Mouse (Mus musculus): ENCODE results near the gene Ros1. TPM values are rescaled to one million over a fixed set of nuclear protein-coding genes. Genes with fewer than 3 reads are reported as not detected.

Ros1 gene
- polyA plus RNA-seq, 1 experiment = 0.01 TPM

DNA sequence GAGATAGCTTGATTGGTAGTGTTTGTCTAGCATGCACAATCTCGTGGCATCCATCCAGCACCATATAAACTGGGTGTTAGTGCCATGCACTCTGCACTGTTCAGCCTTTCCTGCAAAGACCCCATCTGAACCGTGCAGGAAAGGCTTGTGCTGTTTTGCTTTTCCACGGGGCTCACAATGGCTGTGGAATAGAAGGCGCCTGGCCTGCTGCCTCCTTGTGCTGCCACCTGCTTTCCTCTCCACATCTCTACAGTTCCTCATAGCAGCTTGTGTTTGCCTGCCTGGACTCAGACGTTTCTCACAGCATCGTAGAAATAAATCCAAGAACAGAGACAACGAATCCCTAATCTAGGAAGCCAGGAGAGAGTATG lies 22.5 kb upstream of the Ros1 start:
- no peak overlapping the region for H3ac ChIP-seq (ENCODE audit: control insufficient read depth, insufficient read length)
- H3K27me3 ChIP-seq (ENCODE audit: control insufficient read depth, insufficient read depth, insufficient read length) = no peaks in the 10 kb centered on the region
- no peak overlapping the region for H3K4me3 ChIP-seq
- no peaks in the 10 kb centered on the region for H3K79me2 ChIP-seq (ENCODE audit: control insufficient read depth, insufficient read depth)
- no peaks in the 10 kb centered on the region for H3K36me3 ChIP-seq (ENCODE audit: control insufficient read depth, insufficient read depth)
- TF ChIP-seq USF1 (IDR thresholded peaks at IDR 0.05; ENCODE audit: low read depth) (no peak), SRF (IDR thresholded peaks at IDR 0.05; ENCODE audit: control insufficient read depth, insufficient read length, low read depth) (no peak), MYOD1 (IDR thresholded peaks at IDR 0.05; ENCODE audit: control insufficient read depth in 1 of 3, insufficient read length in 2 of 3, low read depth in 2 of 3) (no peak), POLR2AphosphoS2 (IDR thresholded peaks at IDR 0.05; ENCODE audit: insufficient read length, low read depth) (no peak), MAX (IDR thresholded peaks at IDR 0.05; ENCODE audit: low read depth) (no peak), CEBPB (IDR thresholded peaks at IDR 0.05; ENCODE audit: insufficient read depth, poor library complexity, severe bottlenecking) (no peak), POLR2A (IDR thresholded peaks at IDR 0.05; ENCODE audit: insufficient read length, low read depth) (no peak), REST (IDR thresholded peaks at IDR 0.05; ENCODE audit: insufficient read depth, insufficient read length) (no peak), MYOG (IDR thresholded peaks at IDR 0.05; ENCODE audit: control insufficient read depth in 1 of 3, insufficient read depth in 1 of 3, insufficient read length in 2 of 3, low read depth in 2 of 3) (no peak), TCF3 (IDR thresholded peaks at IDR 0.05; ENCODE audit: insufficient read length, low read depth) (no peak), E2F4 (IDR thresholded peaks at IDR 0.05; ENCODE audit: insufficient read depth) (no peak), TCF12 (IDR thresholded peaks at IDR 0.05; ENCODE audit: insufficient read depth, poor library complexity, severe bottlenecking) (no peak)
- no peak overlapping the region for H3K4me2 ChIP-seq (ENCODE audit: low read depth)

DNA sequence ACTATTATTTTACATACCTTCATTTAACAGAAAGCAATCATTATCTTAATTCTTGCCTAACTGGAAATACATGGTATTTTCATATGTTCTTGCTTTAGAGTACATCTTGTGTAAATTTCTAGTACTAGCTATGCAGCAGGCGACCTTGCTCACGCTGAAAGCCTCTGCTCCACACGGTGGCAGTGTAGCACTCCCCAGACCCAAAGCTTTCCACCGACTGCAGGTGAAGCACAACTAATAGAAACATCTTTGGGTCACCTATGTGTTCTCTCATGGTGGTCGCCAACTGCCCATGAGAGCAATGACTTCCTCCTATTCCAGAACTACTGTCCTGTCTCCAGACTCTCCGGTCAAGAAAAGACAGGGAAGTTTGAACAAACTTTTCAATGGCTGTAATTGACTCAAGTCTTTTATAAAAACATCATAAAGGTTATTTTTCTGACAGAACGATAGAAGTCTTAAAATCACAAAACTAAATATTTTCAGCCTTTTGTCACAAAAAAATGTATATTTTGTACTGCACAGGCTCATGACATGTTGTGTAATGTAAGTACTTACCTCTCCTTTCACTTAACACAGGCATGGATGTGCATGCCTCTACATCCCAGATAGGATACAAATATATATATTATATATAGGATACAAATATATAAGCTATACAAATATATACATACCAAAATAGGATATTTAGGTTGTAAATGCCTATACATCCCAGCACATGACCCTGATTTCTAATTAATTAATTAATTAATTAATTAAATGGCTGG lies 21.9 kb upstream of the Ros1 start:
- Histone ChIP-seq H3K4me3 (no peak overlapping the region), H3K36me3 (ENCODE audit: control insufficient read depth, insufficient read depth) (no peaks in the 10 kb centered on the region), H3K27me3 (ENCODE audit: control insufficient read depth, insufficient read depth, insufficient read length) (no peaks in the 10 kb centered on the region), H3K4me2 (ENCODE audit: low read depth) (no peak overlapping the region), H3K79me2 (ENCODE audit: control insufficient read depth, insufficient read depth) (no peaks in the 10 kb centered on the region), H3ac (ENCODE audit: control insufficient read depth, insufficient read length) (no peak overlapping the region)
- TF ChIP-seq TCF3 (IDR thresholded peaks at IDR 0.05; ENCODE audit: insufficient read length, low read depth) (no peak), POLR2A (IDR thresholded peaks at IDR 0.05; ENCODE audit: insufficient read length, low read depth) (no peak), USF1 (IDR thresholded peaks at IDR 0.05; ENCODE audit: low read depth) (no peak), MYOG (IDR thresholded peaks at IDR 0.05; ENCODE audit: control insufficient read depth in 1 of 3, insufficient read depth in 1 of 3, insufficient read length in 2 of 3, low read depth in 2 of 3) (no peak), TCF12 (IDR thresholded peaks at IDR 0.05; ENCODE audit: insufficient read depth, poor library complexity, severe bottlenecking) (no peak), MAX (IDR thresholded peaks at IDR 0.05; ENCODE audit: low read depth) (no peak), CEBPB (IDR thresholded peaks at IDR 0.05; ENCODE audit: insufficient read depth, poor library complexity, severe bottlenecking) (no peak), E2F4 (IDR thresholded peaks at IDR 0.05; ENCODE audit: insufficient read depth) (no peak)

DNA sequence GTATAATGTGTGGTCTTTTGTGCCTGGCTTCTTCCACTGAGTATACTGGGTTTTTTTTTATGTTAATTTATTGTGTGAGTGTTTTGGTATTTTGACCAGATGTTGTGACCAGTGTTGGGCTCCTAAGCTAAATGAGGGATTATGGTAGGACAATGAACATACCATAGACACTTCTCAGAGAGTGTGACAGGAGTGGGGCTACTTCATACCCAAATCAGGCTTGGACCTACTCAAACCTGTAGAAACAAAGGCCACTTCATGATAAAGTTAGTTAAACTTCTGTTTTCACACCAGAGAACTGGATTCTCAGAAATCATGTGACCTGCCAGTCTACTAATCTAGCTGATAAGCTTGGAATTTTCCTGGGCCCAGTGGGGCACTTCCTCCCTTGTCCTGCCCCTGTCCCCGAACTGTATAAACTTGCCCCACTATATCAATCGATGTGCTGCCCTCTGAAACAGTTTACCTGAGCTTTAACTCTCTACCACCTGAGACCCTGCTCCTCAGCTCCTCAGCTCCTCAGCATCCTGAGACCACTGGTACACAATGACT lies 20.3 kb upstream of the Ros1 start:
- H3ac ChIP-seq (ENCODE audit: control insufficient read depth, insufficient read length) = no peak overlapping the region

DNA sequence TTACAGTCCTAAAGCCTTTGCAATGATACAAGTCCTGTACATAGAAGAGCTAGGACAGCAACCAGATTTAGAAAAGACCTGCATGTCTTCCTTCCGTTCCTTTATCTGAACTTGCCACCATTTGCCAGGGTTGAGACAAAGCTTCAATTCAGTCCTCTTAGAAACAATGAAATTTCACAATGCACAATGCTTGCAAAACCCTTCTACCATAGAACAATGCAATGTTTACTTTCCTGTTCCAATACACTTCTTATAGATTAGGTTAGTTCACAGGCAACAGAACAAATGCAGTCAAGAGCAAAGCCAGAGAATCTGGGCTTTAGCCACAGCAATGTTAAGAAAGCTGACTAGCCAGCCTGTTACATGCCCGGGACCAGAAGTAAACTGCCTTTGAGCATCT lies 9.0 kb upstream of the Ros1 start:
- TF ChIP-seq SRF (IDR thresholded peaks at IDR 0.05; ENCODE audit: control insufficient read depth, insufficient read length, low read depth) (no peak), TCF12 (IDR thresholded peaks at IDR 0.05; ENCODE audit: insufficient read depth, poor library complexity, severe bottlenecking) (no peak)
- Histone ChIP-seq H3ac (ENCODE audit: control insufficient read depth, insufficient read length) (no peak overlapping the region), H3K4me2 (ENCODE audit: low read depth) (no peak overlapping the region), H3K4me3 (no peak overlapping the region), H3K36me3 (ENCODE audit: control insufficient read depth, insufficient read depth) (no peaks in the 10 kb centered on the region), H3K27me3 (ENCODE audit: control insufficient read depth, insufficient read depth, insufficient read length) (no peaks in the 10 kb centered on the region), H3K79me2 (ENCODE audit: control insufficient read depth, insufficient read depth) (no peaks in the 10 kb centered on the region)

More for the DNA sequence above, 20.3 kb upstream of the Ros1 start:
- TF ChIP-seq E2F4 (IDR thresholded peaks at IDR 0.05; ENCODE audit: insufficient read depth) = no peak
- no peak for TF ChIP-seq CEBPB (IDR thresholded peaks at IDR 0.05; ENCODE audit: insufficient read depth, poor library complexity, severe bottlenecking)
- no peak for TF ChIP-seq TCF3 (IDR thresholded peaks at IDR 0.05; ENCODE audit: insufficient read length, low read depth)
- no peak for TF ChIP-seq MYOD1 (IDR thresholded peaks at IDR 0.05; ENCODE audit: control insufficient read depth in 1 of 3, insufficient read length in 2 of 3, low read depth in 2 of 3)
- no peak for TF ChIP-seq REST (IDR thresholded peaks at IDR 0.05; ENCODE audit: insufficient read depth, insufficient read length)
- TF ChIP-seq USF1 (IDR thresholded peaks at IDR 0.05; ENCODE audit: low read depth) = no peak
- TF ChIP-seq MAX (IDR thresholded peaks at IDR 0.05; ENCODE audit: low read depth) = no peak
- TF ChIP-seq POLR2A (IDR thresholded peaks at IDR 0.05; ENCODE audit: insufficient read length, low read depth) = no peak
- TF ChIP-seq MYOG (IDR thresholded peaks at IDR 0.05; ENCODE audit: control insufficient read depth in 1 of 3, insufficient read depth in 1 of 3, insufficient read length in 2 of 3, low read depth in 2 of 3) = no peak
- no peak for TF ChIP-seq SRF (IDR thresholded peaks at IDR 0.05; ENCODE audit: control insufficient read depth, insufficient read length, low read depth)
- TF ChIP-seq POLR2AphosphoS2 (IDR thresholded peaks at IDR 0.05; ENCODE audit: insufficient read length, low read depth) = no peak
- no peak for TF ChIP-seq TCF12 (IDR thresholded peaks at IDR 0.05; ENCODE audit: insufficient read depth, poor library complexity, severe bottlenecking)
- no peak overlapping the region for H3K4me3 ChIP-seq
- H3K79me2 ChIP-seq (ENCODE audit: control insufficient read depth, insufficient read depth) = no peaks in the 10 kb centered on the region
- no peaks in the 10 kb centered on the region for H3K36me3 ChIP-seq (ENCODE audit: control insufficient read depth, insufficient read depth)
- no peaks in the 10 kb centered on the region for H3K27me3 ChIP-seq (ENCODE audit: control insufficient read depth, insufficient read depth, insufficient read length)
- no peak overlapping the region for H3K4me2 ChIP-seq (ENCODE audit: low read depth)

DNA sequence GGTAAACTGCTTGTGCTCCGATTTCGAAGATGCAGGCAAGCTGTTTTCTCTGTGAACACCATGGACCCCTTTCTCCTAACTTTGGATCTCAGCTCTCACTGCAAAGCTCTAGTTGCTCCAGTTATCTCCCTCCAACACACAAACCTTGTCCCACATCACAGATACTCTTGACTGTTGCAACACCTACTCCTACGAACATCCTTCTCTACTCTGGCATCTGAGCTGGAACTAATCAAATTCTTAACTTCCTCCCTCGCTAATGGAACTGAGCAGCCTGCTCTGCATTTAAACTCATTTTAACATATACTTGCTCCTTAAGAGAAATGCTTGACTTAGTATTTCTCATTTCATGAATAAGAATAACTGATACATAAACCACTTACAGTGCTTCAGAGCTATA lies 9.1 kb downstream of the Ros1 start:
- no peak overlapping the region for H3K4me2 ChIP-seq (ENCODE audit: low read depth)
- H3K27me3 ChIP-seq (ENCODE audit: control insufficient read depth, insufficient read depth, insufficient read length) = no peaks in the 10 kb centered on the region
- no peak overlapping the region for H3ac ChIP-seq (ENCODE audit: control insufficient read depth, insufficient read length)
- no peak overlapping the region for H3K4me3 ChIP-seq
- TF ChIP-seq REST (IDR thresholded peaks at IDR 0.05; ENCODE audit: insufficient read depth, insufficient read length) (no peak), MYOD1 (IDR thresholded peaks at IDR 0.05; ENCODE audit: control insufficient read depth in 1 of 3, insufficient read length in 2 of 3, low read depth in 2 of 3) (no peak), TCF3 (IDR thresholded peaks at IDR 0.05; ENCODE audit: insufficient read length, low read depth) (no peak), E2F4 (IDR thresholded peaks at IDR 0.05; ENCODE audit: insufficient read depth) (no peak), MAX (IDR thresholded peaks at IDR 0.05; ENCODE audit: low read depth) (no peak), SRF (IDR thresholded peaks at IDR 0.05; ENCODE audit: control insufficient read depth, insufficient read length, low read depth) (no peak), USF1 (IDR thresholded peaks at IDR 0.05; ENCODE audit: low read depth) (no peak)
- H3K36me3 ChIP-seq (ENCODE audit: control insufficient read depth, insufficient read depth) = no peaks in the 10 kb centered on the region
- H3K79me2 ChIP-seq (ENCODE audit: control insufficient read depth, insufficient read depth) = no peaks in the 10 kb centered on the region

All from myocyte (in vitro differentiated cells).